Comparison of ENCODE assay signal across 8 mouse cellular contexts in the genomic region with DNA sequence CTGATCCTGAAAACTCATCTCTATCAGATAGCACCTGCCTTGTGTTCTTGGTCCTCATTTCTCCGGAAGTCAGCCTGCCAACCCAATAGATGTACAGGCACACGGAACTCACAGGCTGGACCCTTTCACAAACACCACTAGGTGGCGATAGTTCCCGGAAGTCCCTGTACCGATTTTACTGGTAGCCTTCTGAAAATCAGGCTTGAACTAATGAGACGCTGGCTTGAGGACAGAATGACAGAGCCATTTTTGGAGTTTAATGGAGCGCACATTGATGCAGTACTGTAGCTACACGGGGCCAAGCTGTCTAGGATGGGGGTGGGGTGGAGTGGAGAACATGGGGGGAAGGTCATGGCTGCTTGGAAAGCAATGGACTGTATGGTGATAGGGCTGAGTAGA. TPM values are rescaled to one million over a fixed set of nuclear protein-coding genes. Genes with fewer than 3 reads are reported as not detected.
DNase-seq lines count a peak whose midpoint lies in the region; ATAC-seq lines count a peak whose summit lies in the region.

No protein-coding gene starts in this region.

- H3K9ac ChIP-seq in forebrain, embryonic 14.5 days (ENCODE audit: low read length), result peak overlapping the region; percentile 54; the same call in 1 of the 2 replicates
- 0 out of 2 replicates have a peak overlapping the region, but pooled peaks have one; percentile 15 for H3K9ac ChIP-seq in midbrain, embryonic 12.5 days (replicated peaks)

- H3K4me1 ChIP-seq in forebrain, embryonic 14.5 days (ENCODE audit: control insufficient read depth, insufficient read depth, low read length), result peaks cover 4% of the 10 kb centered on the region; the same call in 1 of the 2 replicates
- peaks cover 13% of the 10 kb centered on the region; the same call in 1 of the 2 replicates for H3K4me1 ChIP-seq in midbrain, embryonic 12.5 days

- no peaks in the 10 kb centered on the region for H3K36me3 ChIP-seq in forebrain, embryonic 14.5 days (ENCODE audit: control insufficient read depth, insufficient read depth, low read length)
- no peaks in the 10 kb centered on the region for H3K36me3 ChIP-seq in midbrain, embryonic 12.5 days

- peak overlapping the region; percentile 66 for H3K4me2 ChIP-seq in forebrain, embryonic 14.5 days (ENCODE audit: low read length)
- peak overlapping the region; percentile 72 for H3K4me2 ChIP-seq in midbrain, embryonic 12.5 days (replicated peaks)

- DNase-seq in left cerebral cortex, postnatal 14 days (ENCODE audit: low spot score in 2 of 2), result peak; percentile 40 to 46
- DNase-seq in left cerebral cortex, postnatal 36 days (ENCODE audit: low spot score in 2 of 2), result no peak
- DNase-seq in ZHBTc4 (ENCODE audit: low read depth, low spot score), result peak; percentile 89
- DNase-seq in forebrain, embryonic 14.5 days (ENCODE audit: low spot score), result peak; percentile 89
- DNase-seq in left cerebral cortex, postnatal 4 days, result peak; percentile 52
- peak; percentile 42 for DNase-seq in yolk sac, embryonic 10.5 days (ENCODE audit: low spot score)
- DNase-seq in urinary bladder, postnatal 14 days (ENCODE audit: low spot score), result no peak

- ATAC-seq in forebrain, embryonic 14.5 days, result peak; percentile 74
- ATAC-seq in midbrain, embryonic 12.5 days (ENCODE audit: low FRiP score, low read depth), result peak; percentile 71; the same call in 1 of the 2 replicates

- 2% methylated on average over 8 of the region's 8 CpGs for WGBS in forebrain, embryonic 14.5 days
- WGBS in midbrain, embryonic 12.5 days, result 2% methylated on average over 8 of the region's 8 CpGs

- H3K27me3 ChIP-seq in forebrain, embryonic 14.5 days (replicated peaks; ENCODE audit: control insufficient read depth, insufficient read depth, low read length), result no peaks in the 10 kb centered on the region
- 0 out of 2 replicates have a peak, but pooled peaks cover 3% of the 10 kb centered on the region for H3K27me3 ChIP-seq in midbrain, embryonic 12.5 days

- intact Hi-C loops in left cerebral cortex, postnatal 14 days (cut with DNase I), result no loop called here
- intact Hi-C loops in left cerebral cortex, postnatal 36 days (cut with DNase I), result no loop called here
- intact Hi-C loops in left cerebral cortex, postnatal 4 days (cut with DNase I), result no loop called here

- H3K9me3 ChIP-seq in forebrain, embryonic 14.5 days (replicated peaks; ENCODE audit: control insufficient read depth, low read length), result no peaks in the 10 kb centered on the region
- no peaks in the 10 kb centered on the region for H3K9me3 ChIP-seq in midbrain, embryonic 12.5 days

- H3K4me3 ChIP-seq in forebrain, embryonic 14.5 days (ENCODE audit: low read depth, low read length), result peak overlapping the region; percentile 32
- peak overlapping the region; percentile 44 for H3K4me3 ChIP-seq in midbrain, embryonic 12.5 days

- no peak overlapping the region for H3K27ac ChIP-seq in forebrain, embryonic 14.5 days (ENCODE audit: low read depth, low read length)
- no peak overlapping the region for H3K27ac ChIP-seq in midbrain, embryonic 12.5 days (replicated peaks)

RNA-seq across cellular contexts. Expression of a gene that starts 18.5 kb away (rescaled TPM):
- under 1 TPM; 0.07 to 0.19 TPM for total RNA-seq in left cerebral cortex, postnatal 14 days (2021)
- total RNA-seq in left cerebral cortex, postnatal 36 days (2021), result under 1 TPM; 0.09 to 0.10 TPM
- polyA plus RNA-seq in forebrain, embryonic 14.5 days (2014; fragmentation: Nextera tagmentation; extraction: Ambion mirVana), result 0.05 and 0.09 TPM in 2 replicates
- total RNA-seq in left cerebral cortex, postnatal 4 days (2021), result under 1 TPM; 0.08 to 0.12 TPM
- polyA plus RNA-seq in midbrain, embryonic 12.5 days (2016; fragmentation: Nextera tagmentation; extraction: Ambion mirVana), result 0.18 and 0.35 TPM in 2 replicates

RNA-seq across cellular contexts. Expression of a gene that starts 32.1 kb away (rescaled TPM):
- total RNA-seq in left cerebral cortex, postnatal 14 days (2021), result 1 to 10 TPM; 8.2 to 8.5 TPM
- total RNA-seq in left cerebral cortex, postnatal 36 days (2021), result 1 to 10 TPM; 7.7 to 8.2 TPM
- 2.5 and 2.8 TPM in 2 replicates for polyA plus RNA-seq in forebrain, embryonic 14.5 days (2014; fragmentation: Nextera tagmentation; extraction: Ambion mirVana)
- total RNA-seq in left cerebral cortex, postnatal 4 days (2021), result 1 to 10 TPM; 6.7 to 6.9 TPM
- 5.1 and 5.3 TPM in 2 replicates for polyA plus RNA-seq in midbrain, embryonic 12.5 days (2016; fragmentation: Nextera tagmentation; extraction: Ambion mirVana)

Comparison
In these comparisons a context has a peak if more than half of its experiments do, and no peak if none do; other contexts are left out.
1. DNase-seq: peak in left cerebral cortex, postnatal 14 days (2 of 2), ZHBTc4 (single experiment), forebrain, embryonic 14.5 days (single experiment), left cerebral cortex, postnatal 4 days (single experiment) and yolk sac, embryonic 10.5 days (single experiment); none in left cerebral cortex, postnatal 36 days (0 of 2) and urinary bladder, postnatal 14 days (single experiment).